Mouse (Mus musculus): ENCODE measurements around the gene Lin28b. TPM values are rescaled to one million over a fixed set of nuclear protein-coding genes. Genes with fewer than 3 reads are reported as not detected.
"Not testable (repeated sequence)": the region's sequence is repeated elsewhere in the genome, so short reads cannot be mapped to it uniquely, and the experiment has no call there.

Lin28b gene
- polyA plus RNA-seq, 1 experiment, result 2.6 TPM

DNA sequence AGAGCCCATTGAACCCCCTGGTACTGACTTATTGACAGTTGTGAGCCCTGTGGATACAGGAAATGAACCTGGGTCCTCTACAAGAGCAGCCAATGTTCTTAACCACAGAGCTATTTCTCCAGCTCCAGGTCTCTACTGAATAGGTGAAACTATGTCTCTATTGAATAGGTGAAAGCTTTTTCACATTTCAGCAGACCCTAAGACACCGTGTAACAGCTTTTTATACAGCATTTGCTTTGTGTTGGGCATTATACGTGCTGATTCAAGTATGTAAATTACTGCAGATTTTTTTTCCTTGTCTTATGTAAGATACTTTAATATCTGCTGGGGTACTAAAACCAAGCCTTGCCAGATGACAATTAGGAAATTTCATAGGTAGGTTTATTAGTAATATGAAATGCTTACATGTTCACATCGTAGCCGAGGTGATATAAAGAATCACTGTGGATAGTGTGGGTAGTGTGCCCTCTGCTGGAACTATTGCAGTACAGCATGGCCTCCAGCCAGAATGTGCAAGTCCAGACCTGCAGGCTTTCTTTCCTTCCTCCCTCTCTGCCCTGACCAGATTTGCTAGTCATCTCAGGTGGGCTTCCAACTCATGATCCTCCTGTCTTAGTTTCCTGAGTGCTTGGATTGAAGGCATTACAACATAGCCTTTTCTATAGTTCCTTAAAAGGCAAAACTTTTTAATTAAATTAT, 113.1 kb downstream of the Lin28b start:
- H3K27me3 ChIP-seq (ENCODE audit: control insufficient read depth, insufficient read depth, low read length), result no peaks in the 10 kb centered on the region
- H3K4me3 ChIP-seq (ENCODE audit: control insufficient read depth, low read depth, low read length), result no peak overlapping the region
- H3K4me1 ChIP-seq (ENCODE audit: control insufficient read depth, insufficient read depth, low read length), result no peaks in the 10 kb centered on the region
- TF ChIP-seq POLR2A (IDR thresholded peaks at IDR 0.05; ENCODE audit: control insufficient read depth, low read depth, low read length) (no peak), CTCF (IDR thresholded peaks at IDR 0.05; ENCODE audit: control insufficient read depth, insufficient read depth, insufficient replicate concordance, low read depth, low read length) (peak; percentile 57; the same call in 1 of the 2 replicates)
- H3K27ac ChIP-seq (ENCODE audit: control insufficient read depth, insufficient read depth, low read depth, low read length), result no peak overlapping the region
- H3K36me3 ChIP-seq (ENCODE audit: control insufficient read depth, insufficient read depth, low read length), result no peaks in the 10 kb centered on the region

DNA sequence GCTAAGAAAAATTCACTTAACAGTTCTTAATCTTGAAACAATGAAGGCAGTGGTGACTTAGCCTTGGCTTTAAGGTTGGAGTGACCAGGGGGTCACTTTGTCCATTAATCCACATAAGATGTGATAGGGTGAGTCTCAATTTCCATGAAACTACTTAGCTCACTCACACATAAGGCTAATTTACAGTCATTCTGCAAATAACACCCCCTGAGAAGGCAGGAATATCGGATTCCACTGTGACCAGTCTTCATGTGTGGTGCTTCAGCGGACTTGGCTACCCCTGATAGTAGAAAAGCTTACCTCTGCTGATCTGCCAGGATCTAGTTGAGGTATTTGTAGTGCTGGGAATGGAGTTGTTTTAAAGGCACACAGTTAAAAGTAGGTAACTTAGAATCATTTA, 115.7 kb downstream of the Lin28b start:
- Histone ChIP-seq H3K27ac (ENCODE audit: control insufficient read depth, insufficient read depth, low read depth, low read length) (no peak overlapping the region), H3K4me1 (ENCODE audit: control insufficient read depth, insufficient read depth, low read length) (no peaks in the 10 kb centered on the region), H3K27me3 (ENCODE audit: control insufficient read depth, insufficient read depth, low read length) (no peaks in the 10 kb centered on the region), H3K4me3 (ENCODE audit: control insufficient read depth, low read depth, low read length) (no peak overlapping the region), H3K36me3 (ENCODE audit: control insufficient read depth, insufficient read depth, low read length) (no peaks in the 10 kb centered on the region)
- no peak for TF ChIP-seq POLR2A (IDR thresholded peaks at IDR 0.05; ENCODE audit: control insufficient read depth, low read depth, low read length)
- no peak for TF ChIP-seq CTCF (IDR thresholded peaks at IDR 0.05; ENCODE audit: control insufficient read depth, insufficient read depth, insufficient replicate concordance, low read depth, low read length)

DNA sequence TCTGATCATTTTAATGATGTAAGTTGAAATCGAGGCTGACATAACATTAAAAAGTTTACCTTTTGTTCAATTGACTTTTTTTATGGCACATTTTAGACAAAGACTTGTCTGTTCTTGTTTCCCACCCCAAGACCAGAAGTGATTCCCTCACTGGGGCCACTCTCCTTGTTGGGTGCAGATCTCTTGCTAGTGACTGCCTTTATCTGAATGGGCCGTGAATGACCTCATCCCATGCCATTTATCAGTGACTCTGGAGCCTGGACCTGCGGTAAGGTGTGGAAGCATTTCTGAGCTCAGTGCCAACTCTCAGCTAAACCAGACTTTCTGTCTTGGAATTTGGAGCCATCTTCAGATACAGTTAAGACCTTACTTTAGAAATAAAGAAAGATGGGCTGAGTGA, 116.6 kb downstream of the Lin28b start:
- Histone ChIP-seq H3K4me1 (ENCODE audit: control insufficient read depth, insufficient read depth, low read length) (no peaks in the 10 kb centered on the region), H3K27me3 (ENCODE audit: control insufficient read depth, insufficient read depth, low read length) (no peaks in the 10 kb centered on the region), H3K36me3 (ENCODE audit: control insufficient read depth, insufficient read depth, low read length) (no peaks in the 10 kb centered on the region), H3K27ac (ENCODE audit: control insufficient read depth, insufficient read depth, low read depth, low read length) (no peak overlapping the region), H3K4me3 (ENCODE audit: control insufficient read depth, low read depth, low read length) (no peak overlapping the region)
- TF ChIP-seq CTCF (IDR thresholded peaks at IDR 0.05; ENCODE audit: control insufficient read depth, insufficient read depth, insufficient replicate concordance, low read depth, low read length) (no peak), POLR2A (IDR thresholded peaks at IDR 0.05; ENCODE audit: control insufficient read depth, low read depth, low read length) (no peak)

DNA sequence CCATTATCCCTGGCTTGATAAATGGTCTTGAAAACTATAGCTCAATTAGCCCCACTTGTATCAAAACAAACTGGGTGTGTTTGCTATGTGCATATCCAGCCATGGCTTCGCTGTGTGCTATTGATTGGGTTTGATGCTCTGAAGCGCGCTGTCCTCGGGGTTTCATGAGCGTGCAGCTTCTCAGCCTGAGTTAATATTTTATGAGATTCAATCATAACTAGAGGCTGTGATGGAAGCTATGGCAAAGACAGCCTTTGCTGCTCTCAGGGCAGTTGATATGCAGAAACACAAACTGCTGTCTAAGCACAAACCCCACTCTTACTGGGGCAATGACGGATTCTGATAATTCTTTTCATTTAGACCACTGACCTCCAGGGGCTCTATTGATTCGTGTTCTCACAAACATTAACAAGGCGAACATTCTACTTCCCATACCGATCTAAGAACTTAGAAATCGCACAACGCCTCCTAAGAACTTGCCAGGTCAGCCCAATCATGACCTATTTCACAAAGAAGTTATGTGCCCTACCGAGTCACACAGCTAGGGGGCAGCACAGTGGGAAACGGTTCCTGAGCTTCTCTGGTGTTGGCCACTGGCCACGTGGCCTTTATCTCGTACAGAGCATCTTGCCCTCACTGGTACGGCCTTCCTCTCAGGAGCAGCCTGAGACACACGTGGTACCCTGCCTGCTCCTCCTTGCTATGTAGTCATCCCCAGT, 119.0 kb downstream of the Lin28b start:
- H3K4me1 ChIP-seq (ENCODE audit: control insufficient read depth, insufficient read depth, low read length), result no peaks in the 10 kb centered on the region
- H3K27me3 ChIP-seq (ENCODE audit: control insufficient read depth, insufficient read depth, low read length), result no peaks in the 10 kb centered on the region
- no peaks in the 10 kb centered on the region for H3K36me3 ChIP-seq (ENCODE audit: control insufficient read depth, insufficient read depth, low read length)
- no peak for TF ChIP-seq POLR2A (IDR thresholded peaks at IDR 0.05; ENCODE audit: control insufficient read depth, low read depth, low read length)
- TF ChIP-seq CTCF (IDR thresholded peaks at IDR 0.05; ENCODE audit: control insufficient read depth, insufficient read depth, insufficient replicate concordance, low read depth, low read length), result peak; percentile 26; the same call in 1 of the 2 replicates
- no peak overlapping the region for H3K27ac ChIP-seq (ENCODE audit: control insufficient read depth, insufficient read depth, low read depth, low read length)
- no peak overlapping the region for H3K4me3 ChIP-seq (ENCODE audit: control insufficient read depth, low read depth, low read length)

DNA sequence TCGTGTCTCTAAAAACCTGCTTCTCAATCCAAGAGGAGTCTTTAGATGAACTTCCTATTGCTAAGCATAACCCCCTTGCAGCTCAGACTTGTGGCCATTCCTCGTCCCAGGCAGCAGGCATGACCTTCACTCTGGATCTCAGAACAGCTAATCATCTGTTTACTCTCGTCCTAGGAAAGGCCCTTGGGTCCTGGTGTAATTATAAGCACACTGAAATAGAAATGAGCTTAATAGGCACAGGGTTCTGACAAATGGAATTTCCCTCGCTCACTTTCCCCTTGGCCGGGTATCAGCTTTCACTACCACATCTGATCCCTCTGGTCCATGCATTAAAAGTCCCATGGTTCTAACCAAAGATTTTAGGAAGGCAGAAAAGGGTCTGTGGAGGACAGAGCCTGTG, 122.8 kb downstream of the Lin28b start:
- H3K27ac ChIP-seq (ENCODE audit: control insufficient read depth, insufficient read depth, low read depth, low read length), result no peak overlapping the region
- TF ChIP-seq POLR2A (IDR thresholded peaks at IDR 0.05; ENCODE audit: control insufficient read depth, low read depth, low read length) (no peak), CTCF (IDR thresholded peaks at IDR 0.05; ENCODE audit: control insufficient read depth, insufficient read depth, insufficient replicate concordance, low read depth, low read length) (no peak)

DNA sequence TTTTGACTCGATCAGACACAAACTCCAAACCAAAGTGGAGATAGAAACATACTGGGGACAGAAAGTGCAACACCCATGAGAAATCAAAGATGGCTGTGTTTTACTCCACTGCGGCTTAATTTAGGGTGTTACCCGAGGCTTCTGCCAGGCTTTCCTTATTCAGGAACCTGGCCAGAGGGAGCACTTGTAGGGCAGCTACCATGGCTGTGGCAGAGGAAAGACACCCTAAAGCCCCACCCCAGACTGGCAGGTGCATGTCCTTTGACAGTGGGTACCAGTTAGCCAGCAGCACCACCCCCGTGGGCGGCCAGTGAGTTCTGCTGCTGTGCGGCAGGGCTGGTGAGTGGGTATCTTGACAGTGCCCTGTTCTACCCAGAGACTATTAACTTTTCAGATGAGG, 130.1 kb downstream of the Lin28b start:
- Histone ChIP-seq H3K27ac (ENCODE audit: control insufficient read depth, insufficient read depth, low read depth, low read length) (no peak overlapping the region), H3K36me3 (ENCODE audit: control insufficient read depth, insufficient read depth, low read length) (no peaks in the 10 kb centered on the region), H3K4me1 (ENCODE audit: control insufficient read depth, insufficient read depth, low read length) (no peaks in the 10 kb centered on the region), H3K27me3 (ENCODE audit: control insufficient read depth, insufficient read depth, low read length) (no peaks in the 10 kb centered on the region), H3K4me3 (ENCODE audit: control insufficient read depth, low read depth, low read length) (no peak overlapping the region)
- no peak for TF ChIP-seq CTCF (IDR thresholded peaks at IDR 0.05; ENCODE audit: control insufficient read depth, insufficient read depth, insufficient replicate concordance, low read depth, low read length)
- no peak for TF ChIP-seq POLR2A (IDR thresholded peaks at IDR 0.05; ENCODE audit: control insufficient read depth, low read depth, low read length)

More for the DNA sequence above, 122.8 kb downstream of the Lin28b start:
- Histone ChIP-seq H3K27me3 (ENCODE audit: control insufficient read depth, insufficient read depth, low read length) (no peaks in the 10 kb centered on the region), H3K36me3 (ENCODE audit: control insufficient read depth, insufficient read depth, low read length) (no peaks in the 10 kb centered on the region), H3K4me3 (ENCODE audit: control insufficient read depth, low read depth, low read length) (no peak overlapping the region), H3K4me1 (ENCODE audit: control insufficient read depth, insufficient read depth, low read length) (no peaks in the 10 kb centered on the region)

DNA sequence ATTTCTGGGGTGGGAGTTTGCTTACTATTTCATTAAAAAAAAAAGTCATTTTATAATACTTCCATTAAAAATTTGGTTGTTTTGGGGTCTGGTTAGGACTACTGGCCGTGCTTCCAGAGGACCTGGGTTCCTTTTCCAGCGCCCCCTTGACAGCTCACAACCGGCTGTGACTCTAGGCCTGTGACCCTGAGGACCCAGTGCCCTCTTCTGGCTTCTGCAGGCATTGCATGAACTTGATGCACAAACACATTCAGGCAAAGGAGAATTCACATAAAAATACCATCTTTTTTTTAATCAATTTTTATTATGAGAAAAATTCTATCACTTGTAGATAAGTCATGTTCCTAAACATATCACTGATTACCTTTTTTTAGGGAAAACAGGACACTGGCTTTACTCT, 138.1 kb downstream of the Lin28b start:
- not testable (repeated sequence) for H3K27me3 ChIP-seq (ENCODE audit: control insufficient read depth, insufficient read depth, low read length); H3K4me3 ChIP-seq (ENCODE audit: control insufficient read depth, low read depth, low read length); H3K27ac ChIP-seq (ENCODE audit: control insufficient read depth, insufficient read depth, low read depth, low read length); H3K36me3 ChIP-seq (ENCODE audit: control insufficient read depth, insufficient read depth, low read length); H3K4me1 ChIP-seq (ENCODE audit: control insufficient read depth, insufficient read depth, low read length)
